21 mouse cellular contexts compared by ENCODE assay signal in genomic region chr14:113669386-113669785, GRCm38 (mm10).
DNase-seq lines count a peak whose midpoint lies in the region; ATAC-seq and TF ChIP-seq lines count a peak whose summit lies in the region.
"Had no signal": no experiment of that assay in that cellular context is flagged by ENCODE, and none has a peak within 500 bp of the region (broad histone marks: within the 10 kb centered on the region; RNA-seq: fewer than 3 reads in every experiment).

No protein-coding gene starts in this region.

- no peak overlapping the region for H3K9ac ChIP-seq in embryonic facial prominence, embryonic 11.5 days (replicated peaks; ENCODE audit: low read length)
- H3K9ac ChIP-seq in midbrain, embryonic 11.5 days (ENCODE audit: low read length): no peak overlapping the region
- no peak overlapping the region for H3K9ac ChIP-seq in midbrain, embryonic 16.5 days (ENCODE audit: low read depth, low read length)
- H3K9ac ChIP-seq in limb, embryonic 14.5 days (ENCODE audit: low read depth, low read length, severe bottlenecking): no peak overlapping the region
- H3K9ac ChIP-seq: embryonic facial prominence, embryonic 12.5 days; embryonic facial prominence, embryonic 15.5 days; forebrain, embryonic 12.5 days had no signal

- H3K36me3 ChIP-seq in embryonic facial prominence, embryonic 11.5 days (replicated peaks; ENCODE audit: control insufficient read depth, insufficient read depth, low read depth, low read length): no peaks in the 10 kb centered on the region
- H3K36me3 ChIP-seq in embryonic facial prominence, embryonic 10.5 days (replicated peaks): no peaks in the 10 kb centered on the region
- H3K36me3 ChIP-seq in midbrain, embryonic 11.5 days (ENCODE audit: control insufficient read depth, insufficient read depth, low read length): no peaks in the 10 kb centered on the region
- H3K36me3 ChIP-seq in midbrain, embryonic 16.5 days (ENCODE audit: control insufficient read depth, insufficient read depth, low read length): no peaks in the 10 kb centered on the region
- H3K36me3 ChIP-seq in limb, embryonic 14.5 days (ENCODE audit: control insufficient read depth, insufficient read depth, low read length): no peaks in the 10 kb centered on the region
- H3K36me3 ChIP-seq: embryonic facial prominence, embryonic 12.5 days; embryonic facial prominence, embryonic 15.5 days; forebrain, embryonic 10.5 days; forebrain, embryonic 12.5 days had no signal

- DNase-seq in embryonic facial prominence, embryonic 11.5 days (ENCODE audit: low spot score): peak; percentile 78
- DNase-seq in embryonic facial prominence, embryonic 10.5 days (ENCODE audit: low spot score): no peak
- peak; percentile 73 for DNase-seq in midbrain, embryonic 11.5 days (ENCODE audit: low spot score, missing footprints)
- no peak for DNase-seq in limb, embryonic 14.5 days (ENCODE audit: low spot score)
- no peak for DNase-seq in adrenal gland, adult 18-20 months (ENCODE audit: low spot score in 2 of 2)
- DNase-seq: adrenal gland, adult 8-10 months; adrenal gland, postnatal 14 days; adrenal gland, postnatal 36 days; cerebellum, adult 11-12 months; cerebellum, adult 2 months; cerebellum, adult 9-10 months; cerebellum, postnatal 10 days; cerebellum, postnatal 25 days had no signal

- H3K4me3 ChIP-seq in embryonic facial prominence, embryonic 11.5 days (ENCODE audit: low read depth, low read length): no peak overlapping the region
- no peak overlapping the region for H3K4me3 ChIP-seq in embryonic facial prominence, embryonic 10.5 days
- no peak overlapping the region for H3K4me3 ChIP-seq in midbrain, embryonic 11.5 days (ENCODE audit: low read depth, low read length)
- no peak overlapping the region for H3K4me3 ChIP-seq in midbrain, embryonic 16.5 days (ENCODE audit: low read depth, low read length)
- H3K4me3 ChIP-seq in limb, embryonic 14.5 days (replicated peaks; ENCODE audit: low read length): no peak overlapping the region
- H3K4me3 ChIP-seq: embryonic facial prominence, embryonic 12.5 days; embryonic facial prominence, embryonic 15.5 days; erythroblast, embryonic 14.5 days; forebrain, embryonic 10.5 days; forebrain, embryonic 12.5 days had no signal

- 0 out of 2 replicates have a peak, but pooled peaks have one; percentile 57 for ATAC-seq in embryonic facial prominence, embryonic 11.5 days (replicated peaks; ENCODE audit: insufficient number of reproducible peaks, low FRiP score, low TSS enrichment, low read depth)
- no peak for ATAC-seq in midbrain, embryonic 11.5 days (ENCODE audit: low FRiP score)
- no peak for ATAC-seq in midbrain, embryonic 16.5 days
- 0 out of 2 replicates have a peak, but pooled peaks have one; percentile 41 for ATAC-seq in limb, embryonic 14.5 days (ENCODE audit: low FRiP score, low read depth)
- ATAC-seq: forebrain, embryonic 14.5 days; forebrain, embryonic 16.5 days had no signal

- no peaks in the 10 kb centered on the region for H3K9me3 ChIP-seq in embryonic facial prominence, embryonic 11.5 days (replicated peaks; ENCODE audit: control insufficient read depth, low read length)
- no peaks in the 10 kb centered on the region for H3K9me3 ChIP-seq in embryonic facial prominence, embryonic 10.5 days
- no peaks in the 10 kb centered on the region for H3K9me3 ChIP-seq in midbrain, embryonic 11.5 days (ENCODE audit: control insufficient read depth, low read length)
- H3K9me3 ChIP-seq in midbrain, embryonic 16.5 days (replicated peaks; ENCODE audit: control insufficient read depth, low read length, poor library complexity, severe bottlenecking): no peaks in the 10 kb centered on the region
- no peaks in the 10 kb centered on the region for H3K9me3 ChIP-seq in limb, embryonic 14.5 days (ENCODE audit: control insufficient read depth, low read length)
- H3K9me3 ChIP-seq: embryonic facial prominence, embryonic 12.5 days; embryonic facial prominence, embryonic 15.5 days; forebrain, embryonic 10.5 days; forebrain, embryonic 12.5 days had no signal

- WGBS in embryonic facial prominence, embryonic 11.5 days: 58% methylated on average over 2 of the region's 2 CpGs
- WGBS in embryonic facial prominence, embryonic 10.5 days: 74% methylated on average over 2 of the region's 2 CpGs
- WGBS in midbrain, embryonic 11.5 days: 84% methylated on average over 2 of the region's 2 CpGs
- WGBS in midbrain, embryonic 16.5 days: 88% methylated on average over 2 of the region's 2 CpGs
- WGBS in limb, embryonic 14.5 days: 71% methylated on average over 2 of the region's 2 CpGs

- no peak for TF ChIP-seq POLR2A in limb, embryonic 14.5 days (IDR thresholded peaks at IDR 0.05; ENCODE audit: borderline replicate concordance, extremely low read depth, insufficient read depth, insufficient read length)

- no peaks in the 10 kb centered on the region for H3K4me1 ChIP-seq in embryonic facial prominence, embryonic 11.5 days (ENCODE audit: control insufficient read depth, insufficient read depth, low read length)
- H3K4me1 ChIP-seq in embryonic facial prominence, embryonic 10.5 days: no peaks in the 10 kb centered on the region
- no peaks in the 10 kb centered on the region for H3K4me1 ChIP-seq in midbrain, embryonic 11.5 days (ENCODE audit: control insufficient read depth, insufficient read depth, low read length)
- H3K4me1 ChIP-seq in midbrain, embryonic 16.5 days (ENCODE audit: control insufficient read depth, insufficient read depth, low read length): no peaks in the 10 kb centered on the region
- H3K4me1 ChIP-seq in limb, embryonic 14.5 days (ENCODE audit: control insufficient read depth, insufficient read depth, low read length): no peaks in the 10 kb centered on the region
- H3K4me1 ChIP-seq: embryonic facial prominence, embryonic 12.5 days; embryonic facial prominence, embryonic 15.5 days; forebrain, embryonic 10.5 days; forebrain, embryonic 12.5 days had no signal

- H3K27ac ChIP-seq in embryonic facial prominence, embryonic 11.5 days (replicated peaks; ENCODE audit: low read depth, low read length): no peak overlapping the region
- H3K27ac ChIP-seq in embryonic facial prominence, embryonic 10.5 days (replicated peaks): no peak overlapping the region
- no peak overlapping the region for H3K27ac ChIP-seq in midbrain, embryonic 11.5 days (ENCODE audit: low read depth, low read length)
- no peak overlapping the region for H3K27ac ChIP-seq in midbrain, embryonic 16.5 days (ENCODE audit: low read length)
- no peak overlapping the region for H3K27ac ChIP-seq in limb, embryonic 14.5 days (replicated peaks; ENCODE audit: low read depth, low read length)
- H3K27ac ChIP-seq: embryonic facial prominence, embryonic 12.5 days; embryonic facial prominence, embryonic 15.5 days; forebrain, embryonic 10.5 days; forebrain, embryonic 12.5 days had no signal

- no peaks in the 10 kb centered on the region for H3K27me3 ChIP-seq in embryonic facial prominence, embryonic 11.5 days (ENCODE audit: control insufficient read depth, insufficient read depth, low read length)
- H3K27me3 ChIP-seq in embryonic facial prominence, embryonic 10.5 days (replicated peaks; ENCODE audit: low read depth, poor library complexity, severe bottlenecking): no peaks in the 10 kb centered on the region
- no peaks in the 10 kb centered on the region for H3K27me3 ChIP-seq in midbrain, embryonic 11.5 days (ENCODE audit: control insufficient read depth, insufficient read depth, low read length)
- H3K27me3 ChIP-seq in midbrain, embryonic 16.5 days (ENCODE audit: control insufficient read depth, insufficient read depth, low read depth, low read length): no peaks in the 10 kb centered on the region
- no peaks in the 10 kb centered on the region for H3K27me3 ChIP-seq in limb, embryonic 14.5 days (ENCODE audit: control insufficient read depth, insufficient read depth, low read length)
- H3K27me3 ChIP-seq: embryonic facial prominence, embryonic 12.5 days; embryonic facial prominence, embryonic 15.5 days; forebrain, embryonic 12.5 days had no signal

- no peak overlapping the region for H3K4me2 ChIP-seq in embryonic facial prominence, embryonic 11.5 days (ENCODE audit: low read depth, low read length)
- no peak overlapping the region for H3K4me2 ChIP-seq in midbrain, embryonic 11.5 days
- no peak overlapping the region for H3K4me2 ChIP-seq in midbrain, embryonic 16.5 days (ENCODE audit: low read length)
- H3K4me2 ChIP-seq in limb, embryonic 14.5 days (replicated peaks; ENCODE audit: low read depth, low read length, severe bottlenecking): no peak overlapping the region
- H3K4me2 ChIP-seq: embryonic facial prominence, embryonic 12.5 days; embryonic facial prominence, embryonic 15.5 days; forebrain, embryonic 12.5 days had no signal

Comparison
In these comparisons a context has a peak if more than half of its experiments do, and no peak if none do; other contexts are left out.
1. DNase-seq: peak in embryonic facial prominence, embryonic 11.5 days (single experiment) and midbrain, embryonic 11.5 days (single experiment); none in embryonic facial prominence, embryonic 10.5 days (single experiment), limb, embryonic 14.5 days (single experiment) and adrenal gland, adult 18-20 months (0 of 2).
2. ATAC-seq: peak in embryonic facial prominence, embryonic 11.5 days (single experiment) and limb, embryonic 14.5 days (single experiment); none in midbrain, embryonic 11.5 days (single experiment) and midbrain, embryonic 16.5 days (single experiment).